Mouse (Mus musculus) right cerebral cortex, postnatal 36 days (tissue): Measurements from ENCODE around the gene Disp1.
A peak's percentile ranks its signal among the peaks of the same experiment; 100 is the strongest.

ENCODE experiments used
- DNase-seq, 2 experiments: peaks; one replicate each; pipeline ENCODE4 v3.0.0; 2022; ENCODE audit warnings: low spot score in 2 of 2, mixed read lengths in 1 of 2

The Disp1 gene

GRCm38 (mm10) chr1:183163512-183164189 lies 57.7 kb downstream of the Disp1 start:
- no peak for DNase-seq

- no peak for DNase-seq
Measured at GRCm38 (mm10) chr1:183161057-183161456, 60.3 kb downstream of the Disp1 start.

GRCm38 (mm10) chr1:183160188-183160587 lies 61.1 kb downstream of the Disp1 start:
- DNase-seq: no peak

GRCm38 (mm10) chr1:183159183-183159582 lies 62.1 kb downstream of the Disp1 start:
- no peak for DNase-seq

- no peak for DNase-seq
Measured at GRCm38 (mm10) chr1:183155600-183155999, 65.7 kb downstream of the Disp1 start.

GRCm38 (mm10) chr1:183154296-183155204 lies 66.8 kb downstream of the Disp1 start:
- DNase-seq: no peak

GRCm38 (mm10) chr1:183153354-183153753 lies 68.0 kb downstream of the Disp1 start:
- DNase-seq: no peak

GRCm38 (mm10) chr1:183151510-183152319 lies 69.6 kb downstream of the Disp1 start:
- peak; percentile 15 to 67 for DNase-seq

- no peak for DNase-seq
Measured at GRCm38 (mm10) chr1:183150379-183150840, 70.9 kb downstream of the Disp1 start.

- DNase-seq: no peak
Measured at GRCm38 (mm10) chr1:183149571-183150105, 71.7 kb downstream of the Disp1 start.

GRCm38 (mm10) chr1:183147438-183147841 lies 73.9 kb downstream of the Disp1 start:
- no peak for DNase-seq

GRCm38 (mm10) chr1:183146795-183147194 lies 74.5 kb downstream of the Disp1 start:
- DNase-seq: no peak

GRCm38 (mm10) chr1:183146102-183146735 lies 75.1 kb downstream of the Disp1 start:
- DNase-seq: no peak

- DNase-seq: no peak
Measured at GRCm38 (mm10) chr1:183144602-183145205, 76.6 kb downstream of the Disp1 start.

- no peak for DNase-seq
Measured at GRCm38 (mm10) chr1:183143246-183143645, 78.1 kb downstream of the Disp1 start.

- no peak for DNase-seq
Measured at GRCm38 (mm10) chr1:183142566-183142965, 78.8 kb downstream of the Disp1 start.

- no peak for DNase-seq
Measured at GRCm38 (mm10) chr1:183141329-183141728, 80.0 kb downstream of the Disp1 start.

GRCm38 (mm10) chr1:183140511-183141268 lies 80.6 kb downstream of the Disp1 start:
- DNase-seq: no peak

GRCm38 (mm10) chr1:183138088-183138487 lies 83.2 kb downstream of the Disp1 start:
- no peak for DNase-seq

- peak in 1 of 2 experiments; percentile 23 for DNase-seq
Measured at GRCm38 (mm10) chr1:183134427-183134826, 86.9 kb downstream of the Disp1 start.
